Mouse (Mus musculus) limb, embryonic 12.5 days (tissue): ENCODE data around the gene Gatad2a. TPM values are rescaled to one million over a fixed set of nuclear protein-coding genes. Genes with fewer than 3 reads are reported as not detected.

Source experiments
- ATAC-seq: fragments of 200-750 bp; cut with Nextera tagmentation; 2 replicates; pipeline ENCODE4 v1.8.0; 2017; ENCODE audit warnings: low read depth, moderate TSS enrichment; ENCODE audit not compliant: insufficient number of reproducible peaks, insufficient read depth, low FRiP score, low TSS enrichment
- H3K27ac ChIP-seq: fragments of 300-500 bp; sonication (generic); 2 replicates; pipeline ENCODE4 v1.5.1; 2016; ENCODE audit warnings: mild to moderate bottlenecking, moderate library complexity
- H3K27me3 ChIP-seq: fragments of 300-500 bp; sonication (generic); 2 replicates; pipeline ENCODE4 v1.6.1; 2016; ENCODE audit warnings: mild to moderate bottlenecking, moderate library complexity
- H3K36me3 ChIP-seq: fragments of 300-500 bp; sonication (generic); 2 replicates; pipeline ENCODE4 v1.6.1; 2016; ENCODE audit warnings: mild to moderate bottlenecking, moderate library complexity
- H3K4me1 ChIP-seq: fragments of 300-500 bp; sonication (generic); replicated peaks from 2 replicates; pipeline ENCODE4 v1.6.1; 2016
- H3K4me2 ChIP-seq: fragments of 300-500 bp; sonication (generic); 2 replicates; pipeline ENCODE4 v1.6.1; 2016; ENCODE audit warnings: mild to moderate bottlenecking, moderate library complexity
- H3K4me3 ChIP-seq: fragments of 300-500 bp; sonication (generic); replicated peaks from 2 replicates; pipeline ENCODE4 v1.5.1; 2016; ENCODE audit warnings: mild to moderate bottlenecking
- H3K9ac ChIP-seq: fragments of 300-500 bp; sonication (generic); replicated peaks from 2 replicates; pipeline ENCODE4 v1.6.1; 2016; ENCODE audit warnings: mild to moderate bottlenecking, moderate library complexity
- H3K9me3 ChIP-seq: fragments of 300-500 bp; sonication (generic); 2 replicates; pipeline ENCODE4 v1.6.1; 2016; ENCODE audit warnings: mild to moderate bottlenecking, moderate library complexity
- WGBS: fragments of 180-500 bp; shearing (Covaris S2); methylation state at CpG from one replicate; pipeline ENCODE4 v1.1.7; 2016; 5-methylcytosine and 5-hydroxymethylcytosine counted together
- polyA plus RNA-seq: library from polyadenylated mRNA; unstranded; fragments of >200 nt; fragmentation: Nextera tagmentation; extraction: Ambion mirVana; gene quantifications from 2 replicates; pipeline ENCODE4 v1.2.1, GENCODE M21; 2016

Gene Gatad2a
- polyA plus RNA-seq, 1 experiment from 2014 or later, result 68.4 TPM

DNA sequence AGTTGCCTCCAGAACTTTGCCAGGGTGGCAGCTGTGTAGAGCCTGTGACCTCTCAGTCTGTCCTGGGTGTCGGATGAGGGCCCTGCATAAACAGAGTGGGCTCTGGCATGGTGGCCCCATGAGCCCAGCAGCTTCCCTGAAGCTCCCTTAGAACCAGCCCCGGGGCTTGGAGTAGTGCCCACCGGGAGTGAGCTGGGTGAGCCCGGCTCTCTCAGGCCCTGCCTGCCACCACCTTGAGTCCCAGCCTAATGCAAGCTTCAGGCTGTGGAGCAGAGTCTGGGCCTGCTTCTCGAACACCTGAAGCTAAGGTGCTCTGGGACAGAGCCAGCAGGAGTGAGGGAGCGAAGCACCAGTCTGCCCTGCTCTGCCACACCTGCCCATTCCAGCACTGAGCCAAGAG lies 125.3 kb downstream of the Gatad2a start:
- 82% methylated on average over 6 of the region's 6 CpGs for WGBS
- ATAC-seq, result 0 out of 2 replicates have a peak, but pooled peaks have one; percentile 22
- no peaks in the 10 kb centered on the region for H3K9me3 ChIP-seq
- H3K4me3 ChIP-seq, result no peak overlapping the region
- no peak overlapping the region for H3K9ac ChIP-seq
- H3K36me3 ChIP-seq, result no peaks in the 10 kb centered on the region
- no peak overlapping the region for H3K4me2 ChIP-seq
- H3K27ac ChIP-seq, result no peak overlapping the region
- H3K4me1 ChIP-seq, result no peaks in the 10 kb centered on the region
- peaks cover 1% of the 10 kb centered on the region for H3K27me3 ChIP-seq

DNA sequence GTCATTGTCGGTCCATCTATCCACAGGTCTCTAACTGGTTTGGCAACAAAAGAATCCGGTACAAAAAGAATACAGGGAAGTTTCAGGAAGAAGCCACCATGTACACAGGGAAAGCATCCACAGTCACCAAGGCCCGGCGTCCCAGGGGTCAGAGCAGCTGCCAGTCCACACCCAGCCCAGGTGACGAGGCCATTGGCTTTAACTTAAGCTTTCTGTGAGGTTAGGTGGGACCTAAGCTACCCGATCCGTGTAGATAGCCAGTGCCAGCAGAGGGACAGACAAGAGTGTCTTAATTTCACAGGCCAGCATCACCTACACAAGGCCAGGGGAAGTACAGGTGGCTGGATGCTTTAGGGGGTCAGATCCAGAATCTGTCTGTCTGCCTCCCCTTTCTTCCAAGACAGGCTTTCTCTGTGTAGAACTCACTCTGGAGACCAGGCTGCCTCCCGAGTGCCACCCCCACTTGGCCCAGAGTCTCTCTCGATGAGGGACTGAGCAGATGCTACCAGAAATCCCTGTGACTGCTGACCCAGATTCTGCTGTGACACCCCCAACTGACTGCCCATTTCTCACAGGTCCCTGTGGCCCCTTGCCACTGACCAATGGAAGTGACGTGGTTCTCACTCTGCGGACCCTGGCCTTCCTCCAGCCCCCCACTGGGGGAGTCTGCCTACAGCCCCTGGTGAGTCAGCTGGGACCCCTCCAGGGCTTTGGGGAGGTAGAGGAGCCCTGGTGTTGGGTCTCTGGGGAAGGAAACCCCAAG lies 126.0 kb downstream of the Gatad2a start:
- no peaks in the 10 kb centered on the region; the same call in none of the 2 replicates for H3K27me3 ChIP-seq
- no peak overlapping the region for H3K27ac ChIP-seq
- H3K4me1 ChIP-seq, result no peaks in the 10 kb centered on the region
- H3K9ac ChIP-seq, result no peak overlapping the region
- H3K36me3 ChIP-seq, result no peaks in the 10 kb centered on the region
- H3K4me2 ChIP-seq, result no peak overlapping the region
- H3K4me3 ChIP-seq, result no peak overlapping the region
- H3K9me3 ChIP-seq, result no peaks in the 10 kb centered on the region
- ATAC-seq, result no peak
- 84% methylated on average over 11 of the region's 11 CpGs for WGBS

DNA sequence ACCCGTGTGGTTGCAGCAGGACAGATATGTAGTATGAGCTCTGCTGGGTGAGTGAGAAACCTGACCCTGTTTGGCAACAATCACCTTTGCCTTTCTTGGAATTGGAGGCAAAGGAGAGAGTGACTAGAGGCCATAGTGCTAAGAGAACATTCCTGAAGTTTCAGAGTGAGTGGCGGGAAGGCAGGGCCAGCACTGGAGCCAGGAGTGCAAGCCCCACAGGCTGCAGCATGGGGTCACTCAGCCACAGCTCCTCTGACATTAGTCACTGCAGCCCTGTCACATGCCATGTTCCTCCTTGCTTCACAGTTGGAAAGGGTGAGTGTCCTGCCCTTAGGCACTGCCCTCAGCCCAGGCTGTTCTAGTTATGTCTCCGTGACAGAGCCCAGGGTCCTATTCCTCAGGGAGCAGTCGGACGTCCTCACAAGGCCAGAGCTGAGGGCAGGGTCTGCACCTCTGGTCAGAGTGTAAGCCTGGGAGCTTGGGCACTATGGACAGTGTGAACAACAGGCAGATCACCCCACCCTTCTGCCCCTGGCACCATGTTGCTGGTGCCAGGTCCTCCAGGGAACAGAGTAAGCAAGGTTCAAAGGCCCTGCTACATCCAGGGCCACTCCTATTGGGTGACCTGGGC lies 128.4 kb downstream of the Gatad2a start:
- no peak for ATAC-seq
- H3K4me2 ChIP-seq, result no peak overlapping the region
- no peak overlapping the region for H3K9ac ChIP-seq

DNA sequence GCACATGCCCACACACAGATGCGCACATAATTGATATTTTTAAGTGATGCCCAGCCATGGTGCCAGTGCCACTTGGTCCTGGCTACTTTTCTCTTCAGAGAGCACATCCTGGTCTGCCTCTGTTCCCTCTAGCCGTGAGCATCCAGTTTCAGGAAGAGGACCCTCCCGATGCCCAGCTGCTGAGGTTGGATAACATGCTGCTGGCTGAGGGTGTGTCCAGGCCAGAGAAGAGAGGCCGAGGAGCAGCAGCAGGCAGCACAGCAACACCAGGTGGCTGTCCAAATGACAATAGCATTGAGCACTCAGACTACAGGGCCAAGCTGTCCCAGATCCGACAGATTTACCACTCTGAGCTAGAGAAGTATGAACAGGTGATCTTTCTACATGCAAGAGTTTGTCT lies 132.0 kb downstream of the Gatad2a start:
- 73% methylated on average over 5 of the region's 5 CpGs for WGBS
- H3K4me3 ChIP-seq, result no peak overlapping the region
- no peak overlapping the region for H3K4me2 ChIP-seq
- ATAC-seq, result no peak
- H3K4me1 ChIP-seq, result no peaks in the 10 kb centered on the region
- H3K27me3 ChIP-seq, result no peaks in the 10 kb centered on the region
- H3K36me3 ChIP-seq, result 0 out of 2 replicates have a peak, but pooled peaks cover 8% of the 10 kb centered on the region
- no peak overlapping the region for H3K27ac ChIP-seq
- no peak overlapping the region for H3K9ac ChIP-seq
- H3K9me3 ChIP-seq, result no peaks in the 10 kb centered on the region

More for the DNA sequence above, 128.4 kb downstream of the Gatad2a start:
- Histone ChIP-seq H3K27ac (no peak overlapping the region), H3K27me3 (no peaks in the 10 kb centered on the region; the same call in 1 of the 2 replicates), H3K36me3 (0 out of 2 replicates have a peak, but pooled peaks cover 5% of the 10 kb centered on the region), H3K4me1 (no peaks in the 10 kb centered on the region), H3K4me3 (no peak overlapping the region), H3K9me3 (no peaks in the 10 kb centered on the region)
- 72% methylated on average over 5 of the region's 5 CpGs for WGBS

DNA sequence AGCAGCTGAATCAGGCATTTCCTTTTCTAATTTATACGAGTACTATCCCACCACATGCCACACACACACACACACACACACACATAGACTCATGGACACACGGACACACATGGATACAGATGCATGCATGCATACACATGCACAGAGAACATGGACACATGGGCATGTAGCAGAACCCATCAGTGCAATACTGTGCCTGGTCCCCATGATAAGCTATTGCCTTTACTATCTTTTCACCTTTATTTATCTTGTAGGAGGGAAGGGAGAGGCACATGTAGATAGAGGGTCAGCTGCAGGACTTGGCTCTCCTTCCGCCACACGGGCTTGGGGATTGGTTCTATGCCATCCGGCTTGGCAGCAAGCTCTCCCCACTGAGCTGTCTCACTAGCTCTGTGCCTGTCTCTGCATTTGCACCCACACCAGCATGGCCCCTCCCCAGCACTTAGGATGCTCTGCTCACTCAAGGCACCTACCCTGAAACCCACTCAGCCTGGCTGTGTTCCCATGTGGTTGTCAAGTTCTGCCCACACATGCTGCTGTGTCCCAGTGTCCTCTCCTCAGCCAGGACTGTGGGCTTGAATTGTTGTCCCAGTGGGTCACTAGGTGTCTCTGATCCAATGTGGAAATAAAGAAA lies 132.7 kb downstream of the Gatad2a start:
- Histone ChIP-seq H3K4me3 (no peak overlapping the region), H3K27ac (no peak overlapping the region), H3K27me3 (no peaks in the 10 kb centered on the region), H3K4me1 (no peaks in the 10 kb centered on the region), H3K4me2 (no peak overlapping the region), H3K9me3 (no peaks in the 10 kb centered on the region), H3K36me3 (0 out of 2 replicates have a peak, but pooled peaks cover 8% of the 10 kb centered on the region), H3K9ac (no peak overlapping the region)
- WGBS, result 87% methylated on average over 5 of the region's 5 CpGs
- no peak for ATAC-seq

DNA sequence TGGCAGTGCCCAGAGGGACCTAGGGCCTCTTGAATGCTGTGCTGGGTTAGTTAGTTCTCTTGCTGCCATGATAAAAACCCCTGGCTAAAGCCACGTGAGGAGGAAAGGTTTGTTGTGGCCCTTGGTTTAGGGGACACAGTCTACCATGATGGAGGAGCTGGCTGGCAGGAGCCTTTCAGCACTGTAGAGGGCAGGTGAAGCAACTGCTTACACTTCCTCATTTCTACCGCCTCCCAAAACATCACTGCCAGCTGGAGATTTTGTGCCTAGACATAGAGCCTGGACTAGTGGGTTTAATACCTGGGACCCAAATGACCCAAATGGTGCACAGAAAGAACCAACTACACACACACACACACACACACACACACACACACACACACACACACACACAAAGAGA lies 134.9 kb downstream of the Gatad2a start:
- H3K27ac ChIP-seq, result no peak overlapping the region
- 67% methylated on average over 2 of the region's 2 CpGs for WGBS
- H3K4me2 ChIP-seq, result no peak overlapping the region
- H3K9ac ChIP-seq, result 0 out of 2 replicates have a peak overlapping the region, but pooled peaks have one; percentile 18
- 0 out of 2 replicates have a peak, but pooled peaks cover 8% of the 10 kb centered on the region for H3K36me3 ChIP-seq
- no peaks in the 10 kb centered on the region for H3K9me3 ChIP-seq
- ATAC-seq, result no peak
- H3K4me3 ChIP-seq, result no peak overlapping the region
- no peaks in the 10 kb centered on the region for H3K4me1 ChIP-seq
- H3K27me3 ChIP-seq, result no peaks in the 10 kb centered on the region

DNA sequence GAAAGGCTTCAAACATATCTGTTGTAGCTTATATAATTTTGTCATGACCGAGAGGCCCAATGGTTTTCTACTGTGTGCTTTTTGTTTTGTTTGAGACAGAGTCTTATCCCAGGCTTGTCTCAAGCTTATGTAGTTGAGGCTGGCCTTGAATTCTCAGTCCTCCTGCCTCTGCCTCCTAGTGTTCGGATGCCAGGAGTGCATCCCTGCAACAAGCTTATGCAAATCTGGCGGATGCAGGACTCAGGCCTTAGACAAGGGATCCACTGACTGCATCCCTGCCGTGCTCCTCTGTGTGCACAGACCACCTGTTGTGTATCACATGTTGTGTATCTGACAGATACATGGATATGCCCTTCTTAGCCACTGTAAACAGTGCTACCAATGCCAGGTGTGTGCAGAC lies 135.4 kb downstream of the Gatad2a start:
- Histone ChIP-seq H3K27ac (no peak overlapping the region), H3K4me2 (no peak overlapping the region), H3K27me3 (no peaks in the 10 kb centered on the region), H3K4me1 (no peaks in the 10 kb centered on the region), H3K9me3 (no peaks in the 10 kb centered on the region), H3K9ac (0 out of 2 replicates have a peak overlapping the region, but pooled peaks have one; percentile 18), H3K4me3 (no peak overlapping the region), H3K36me3 (0 out of 2 replicates have a peak, but pooled peaks cover 8% of the 10 kb centered on the region)
- 63% methylated on average over 4 of the region's 4 CpGs for WGBS
- ATAC-seq, result no peak

Other genes starting within 250 kb of the Gatad2a start
- 5.9 and 7.2 TPM in 2 replicates for gene Zfp963, start 246.4 kb downstream of the Gatad2a start, polyA plus RNA-seq
- gene Gm20422, start 221.5 kb downstream of the Gatad2a start, polyA plus RNA-seq, result not detected in 2 replicates
- 53.3 and 57.7 TPM in 2 replicates for gene Atp13a1, start 205.2 kb downstream of the Gatad2a start, polyA plus RNA-seq
- 38.1 and 40.3 TPM in 2 replicates for gene Zfp866, start 205.2 kb downstream of the Gatad2a start, polyA plus RNA-seq
- gene Gmip, start 187.7 kb downstream of the Gatad2a start, polyA plus RNA-seq, result 5.8 and 7.5 TPM in 2 replicates
- 0.83 and 1.3 TPM in 2 replicates for gene Lpar2, start 174.0 kb downstream of the Gatad2a start, polyA plus RNA-seq
- 7.5 and 10.0 TPM in 2 replicates for gene Pbx4, start 163.9 kb downstream of the Gatad2a start, polyA plus RNA-seq
- gene Cilp2, start 108.7 kb downstream of the Gatad2a start, polyA plus RNA-seq, result 0.78 and 0.79 TPM in 2 replicates
- gene Tssk6, start 94.2 kb downstream of the Gatad2a start, polyA plus RNA-seq, result 6.2 and 7.3 TPM in 2 replicates
- 171 and 172 TPM in 2 replicates for gene Ndufa13, start 93.8 kb downstream of the Gatad2a start, polyA plus RNA-seq
- gene Yjefn3, start 93.7 kb downstream of the Gatad2a start, polyA plus RNA-seq, result 6.0 and 7.4 TPM in 2 replicates
- gene Mau2, start 46.4 kb upstream of the Gatad2a start, polyA plus RNA-seq, result 62.7 and 65.3 TPM in 2 replicates
- gene Sugp1, start 46.4 kb upstream of the Gatad2a start, polyA plus RNA-seq, result 55.9 and 58.9 TPM in 2 replicates
- 0.79 and 0.96 TPM in 2 replicates for gene Tm6sf2, start 76.5 kb upstream of the Gatad2a start, polyA plus RNA-seq
- not detected in 2 replicates for gene Hapln4, start 87.1 kb upstream of the Gatad2a start, polyA plus RNA-seq
- gene Ncan, start 124.5 kb upstream of the Gatad2a start, polyA plus RNA-seq, result 0.56 and 1.1 TPM in 2 replicates
- gene Nr2c2ap, start 134.9 kb upstream of the Gatad2a start, polyA plus RNA-seq, result 21.4 and 22.7 TPM in 2 replicates
- gene Rfxank, start 142.8 kb upstream of the Gatad2a start, polyA plus RNA-seq, result 26.6 and 28.4 TPM in 2 replicates
- 44.7 and 47.6 TPM in 2 replicates for gene Borcs8, start 143.1 kb upstream of the Gatad2a start, polyA plus RNA-seq
- gene Mef2b, start 143.3 kb upstream of the Gatad2a start, polyA plus RNA-seq, result 0.49 and 1.1 TPM in 2 replicates
- 67.5 and 69.9 TPM in 2 replicates for gene Tmem161a, start 176.0 kb upstream of the Gatad2a start, polyA plus RNA-seq
- 2.4 and 3.5 TPM in 2 replicates for gene Slc25a42, start 215.9 kb upstream of the Gatad2a start, polyA plus RNA-seq
- gene Sugp2, start 237.8 kb upstream of the Gatad2a start, polyA plus RNA-seq, result 48.3 and 50.7 TPM in 2 replicates
- gene Armc6, start 238.1 kb upstream of the Gatad2a start, polyA plus RNA-seq, result 22.5 and 26.4 TPM in 2 replicates